Mouse (Mus musculus) kidney, adult 18-20 months (tissue): Measurements from ENCODE around the gene Htra2.

ENCODE experiments used
- DNase-seq: peaks from one replicate; pipeline ENCODE4 v3.0.0; 2021

Htra2 gene

DNA sequence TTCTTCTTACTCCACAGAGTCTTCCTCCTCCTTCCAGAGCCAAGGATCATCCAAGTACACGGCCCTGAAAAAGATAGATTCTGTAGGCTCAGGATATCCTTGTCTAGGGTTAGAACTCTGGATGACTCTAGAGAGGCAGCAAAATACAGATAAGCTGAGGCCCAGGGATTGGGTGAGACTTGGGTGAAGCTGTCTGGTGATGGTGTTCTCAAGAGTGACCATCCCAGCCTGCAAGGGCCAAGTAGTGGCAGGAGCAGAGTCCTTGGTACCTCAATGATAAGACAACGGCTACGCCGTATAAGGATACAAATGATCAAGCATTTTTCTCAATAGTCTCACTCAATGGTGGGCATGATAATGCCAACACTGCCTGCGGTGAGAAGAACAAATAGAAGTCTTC is 51.2 kb downstream of the Htra2 start:
- no peak for DNase-seq

DNA sequence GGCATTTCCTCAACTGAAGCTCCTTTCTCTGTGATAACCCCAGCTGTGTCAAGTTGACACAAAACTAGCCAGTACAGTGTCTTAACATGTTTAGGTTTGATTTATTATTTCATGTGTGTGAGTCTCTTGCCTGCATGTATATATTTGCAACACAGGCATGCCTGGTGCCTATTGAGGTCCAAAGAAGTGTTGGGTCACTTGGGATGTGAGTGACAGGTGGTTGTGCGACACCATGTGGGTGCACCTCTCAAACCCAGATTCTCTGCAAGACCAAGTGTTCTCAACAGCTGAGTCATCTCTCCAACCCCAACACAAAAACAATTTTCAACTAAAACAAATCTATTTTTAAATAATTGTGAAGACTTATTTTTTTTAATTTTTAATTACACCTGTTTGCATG is 52.0 kb downstream of the Htra2 start:
- no peak for DNase-seq
